Mouse (Mus musculus) spleen, postnatal 0 days (tissue): ENCODE measurements around the gene Flot2. TPM values are rescaled to one million over a fixed set of nuclear protein-coding genes. Genes with fewer than 3 reads are reported as not detected.
A peak's percentile ranks its signal among the peaks of the same experiment; 100 is the strongest.

Source experiments
- microRNA counts: library from miRNA; unstranded; fragments of <30 nt; microRNA quantifications from one replicate; lab custom pipeline; 2015
- polyA plus RNA-seq: library from polyadenylated mRNA; unstranded; fragments of >200 nt; fragmentation: Nextera tagmentation; extraction: Ambion mirVana; gene quantifications from 2 replicates; pipeline ENCODE4 v1.2.1, GENCODE M21; 2015

Flot2 gene
- polyA plus RNA-seq = 26.5 and 34.6 TPM in 2 replicates

GRCm38 (mm10) chr11:78037831-78038752 is at the start of gene Flot2:
TSS of gene Flot2 (plus strand) at chr11:78037931.

GRCm38 (mm10) chr11:78031947-78032808 is 5.6 kb upstream of the Flot2 start, which contains the start of gene Dhrs13:
TSS of gene Dhrs13 (plus strand) at chr11:78032280.

GRCm38 (mm10) chr11:78079961-78080921 is 42.5 kb downstream of the Flot2 start, which contains the start of gene Eral1:
TSS of gene Eral1 (minus strand) at chr11:78080383.

GRCm38 (mm10) chr11:78094504-78095143 is 56.9 kb downstream of the Flot2 start, which contains the start of gene Fam222b:
TSS of gene Fam222b (plus strand) at chr11:78094660.

MicroRNAs within 50 kb of the gene (microRNA counts, 519-probe panel; counts per million panel counts)
- microRNA mmu-miR-144 (lab: Ali Mortazavi, UCI) (10,222 counts per million, percentile 97 among the panel's probes with 10 or more counts), microRNA mmu-miR-451 (lab: Ali Mortazavi, UCI) (9,663 counts per million, percentile 92 among the panel's probes with 10 or more counts)

Other genes starting within 250 kb of the Flot2 start
- gene Pipox, start 143.8 kb upstream of the Flot2 start, polyA plus RNA-seq = 0.41 and 0.72 TPM in 2 replicates
- 0.07 TPM in 1 of 2 replicates, not detected in the other for gene Sez6, start 107.1 kb upstream of the Flot2 start, polyA plus RNA-seq
- gene Phf12, start 55.2 kb upstream of the Flot2 start, polyA plus RNA-seq = 9.8 and 12.5 TPM in 2 replicates
- gene Dhrs13, start 5.7 kb upstream of the Flot2 start, polyA plus RNA-seq = 10.2 and 12.3 TPM in 2 replicates
- gene Eral1, start 42.5 kb downstream of the Flot2 start, polyA plus RNA-seq = 15.8 and 17.1 TPM in 2 replicates
- gene Fam222b, start 56.7 kb downstream of the Flot2 start, polyA plus RNA-seq = 6.6 and 7.5 TPM in 2 replicates
- gene Traf4, start 127.7 kb downstream of the Flot2 start, polyA plus RNA-seq = 22.4 and 23.0 TPM in 2 replicates
- gene Nek8, start 138.7 kb downstream of the Flot2 start, polyA plus RNA-seq = 14.1 and 16.6 TPM in 2 replicates
- 40.3 and 43.9 TPM in 2 replicates for gene Tlcd1, start 138.8 kb downstream of the Flot2 start, polyA plus RNA-seq
- gene Rpl23a, start 145.7 kb downstream of the Flot2 start, polyA plus RNA-seq = 1,199 and 1,213 TPM in 2 replicates
- 24.2 and 31.4 TPM in 2 replicates for gene Rab34, start 150.5 kb downstream of the Flot2 start, polyA plus RNA-seq
- gene Proca1, start 155.5 kb downstream of the Flot2 start, polyA plus RNA-seq = 1.9 and 3.5 TPM in 2 replicates
- 40.3 and 46.6 TPM in 2 replicates for gene Sdf2, start 207.8 kb downstream of the Flot2 start, polyA plus RNA-seq
- 9.3 and 9.9 TPM in 2 replicates for gene Supt6, start 208.1 kb downstream of the Flot2 start, polyA plus RNA-seq
- gene 2610507B11Rik, start 223.8 kb downstream of the Flot2 start, polyA plus RNA-seq = 44.2 and 50.1 TPM in 2 replicates